Mouse (Mus musculus) frontal cortex, postnatal 14 days (tissue): Measurements from ENCODE around the gene H2-Oa.
"Not testable (repeated sequence)": the region's sequence is repeated elsewhere in the genome, so short reads cannot be mapped to it uniquely, and the experiment has no call there.

ENCODE experiments used
- DNase-seq, 2 experiments: peaks; one replicate each; pipeline ENCODE4 v3.0.0; 2022; ENCODE audit warnings: low spot score in 2 of 2

H2-Oa gene

DNA sequence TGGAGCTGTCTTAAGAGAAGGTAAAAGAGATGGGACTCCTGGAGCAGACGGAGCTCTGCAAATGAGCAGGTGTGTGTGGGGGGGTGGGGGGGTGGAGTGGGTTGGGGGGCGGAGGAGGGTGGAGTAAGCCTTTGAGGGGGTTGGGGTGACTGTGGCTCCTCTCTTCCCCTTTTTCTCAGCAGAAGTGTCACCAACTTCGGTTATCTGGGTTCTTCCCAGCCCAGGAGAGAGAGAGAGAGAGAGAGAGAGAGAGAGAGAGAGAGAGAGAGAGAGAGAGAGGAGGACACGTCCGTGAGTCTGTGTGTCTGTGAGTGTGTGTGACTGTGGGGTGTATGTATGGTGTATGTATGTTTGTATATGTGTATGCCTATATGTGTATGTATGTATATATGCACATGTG is 51.3 kb downstream of the H2-Oa start:
- no peak for DNase-seq

DNA sequence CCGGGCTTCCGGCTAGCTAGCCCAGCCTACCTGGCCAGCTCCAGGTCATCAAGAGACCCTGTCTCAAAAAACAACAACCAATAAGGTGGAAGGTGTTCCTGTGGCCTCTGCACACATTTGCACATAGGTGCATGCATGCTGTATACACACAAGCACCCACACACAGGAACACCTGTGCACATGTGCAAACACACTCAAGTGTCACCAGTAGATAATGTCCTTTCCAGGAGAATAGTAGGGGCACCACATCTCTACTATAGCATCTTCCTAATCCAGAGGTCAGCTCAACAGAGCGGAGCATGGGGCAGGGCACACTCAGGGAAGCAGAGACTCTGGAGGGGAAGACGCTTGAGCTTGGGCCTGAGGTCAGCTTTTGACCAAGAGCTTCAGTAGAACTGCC is 52.1 kb downstream of the H2-Oa start:
- not testable (repeated sequence) for DNase-seq
